Mouse (Mus musculus): ENCODE measurements around the gene Hist2h3b.
"Not testable (repeated sequence)": the region's sequence is repeated elsewhere in the genome, so short reads cannot be mapped to it uniquely, and the experiment has no call there.

Hist2h3b gene

DNA sequence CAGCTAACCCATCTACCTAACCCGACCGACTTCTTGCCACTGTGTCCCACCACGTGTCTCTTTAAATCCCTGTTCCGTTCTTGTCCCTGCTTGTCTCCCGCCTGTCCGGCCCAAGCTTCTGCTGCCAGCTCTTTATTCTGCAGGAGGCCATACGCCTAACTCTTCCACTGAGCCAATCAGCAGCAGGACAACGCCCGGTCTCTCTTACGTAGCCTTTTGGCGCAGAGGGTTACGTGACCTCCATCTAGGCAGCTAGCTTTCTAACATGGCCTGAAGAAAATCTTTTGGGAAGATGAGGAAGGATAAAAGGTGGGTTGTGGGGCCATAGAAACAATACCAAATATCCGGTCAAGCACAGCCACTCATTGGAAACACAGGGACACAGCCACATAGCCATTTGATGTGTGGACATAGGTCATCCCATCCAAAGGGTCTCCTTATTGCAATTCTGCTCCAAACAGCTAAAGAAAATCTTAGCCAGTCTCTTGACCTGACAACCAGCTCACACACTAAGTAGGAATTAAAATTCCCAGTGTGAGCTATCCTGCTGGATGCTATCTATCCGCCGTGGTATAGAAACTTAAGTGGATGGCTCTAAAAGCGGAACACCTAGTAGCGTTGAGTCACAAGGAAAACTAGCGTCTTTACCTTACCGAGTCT, 6.1 kb upstream of the Hist2h3b start:
- DNase-seq (ENCODE audit: low spot score) = peak; percentile 61

DNA sequence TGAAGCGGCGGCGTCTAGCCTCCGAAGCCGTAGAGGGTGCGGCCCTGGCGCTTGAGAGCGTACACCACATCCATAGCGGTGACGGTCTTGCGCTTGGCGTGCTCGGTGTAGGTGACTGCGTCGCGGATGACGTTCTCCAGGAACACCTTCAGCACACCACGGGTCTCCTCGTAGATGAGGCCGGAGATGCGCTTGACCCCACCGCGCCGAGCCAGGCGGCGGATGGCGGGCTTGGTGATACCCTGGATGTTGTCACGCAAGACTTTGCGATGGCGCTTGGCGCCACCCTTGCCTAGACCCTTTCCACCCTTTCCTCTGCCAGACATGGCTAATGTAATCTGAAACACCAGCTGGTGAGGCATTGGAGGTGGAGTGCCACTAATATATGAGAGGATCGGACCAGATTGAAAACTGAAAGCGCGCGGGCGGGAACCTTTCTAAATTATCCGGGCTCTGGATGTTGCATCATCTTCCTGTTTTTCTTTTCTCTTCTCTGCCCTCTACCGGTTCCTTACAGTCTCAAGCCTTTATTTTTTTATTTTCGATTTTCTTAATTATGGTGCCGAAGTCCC, 5.4 kb upstream of the Hist2h3b start, which contains the start of gene Hist2h4:
Hist2h4 (minus strand) TSS at position 333 of the 572 bp plus-strand sequence.
- DNase-seq (ENCODE audit: low spot score) = peak; percentile 96

DNA sequence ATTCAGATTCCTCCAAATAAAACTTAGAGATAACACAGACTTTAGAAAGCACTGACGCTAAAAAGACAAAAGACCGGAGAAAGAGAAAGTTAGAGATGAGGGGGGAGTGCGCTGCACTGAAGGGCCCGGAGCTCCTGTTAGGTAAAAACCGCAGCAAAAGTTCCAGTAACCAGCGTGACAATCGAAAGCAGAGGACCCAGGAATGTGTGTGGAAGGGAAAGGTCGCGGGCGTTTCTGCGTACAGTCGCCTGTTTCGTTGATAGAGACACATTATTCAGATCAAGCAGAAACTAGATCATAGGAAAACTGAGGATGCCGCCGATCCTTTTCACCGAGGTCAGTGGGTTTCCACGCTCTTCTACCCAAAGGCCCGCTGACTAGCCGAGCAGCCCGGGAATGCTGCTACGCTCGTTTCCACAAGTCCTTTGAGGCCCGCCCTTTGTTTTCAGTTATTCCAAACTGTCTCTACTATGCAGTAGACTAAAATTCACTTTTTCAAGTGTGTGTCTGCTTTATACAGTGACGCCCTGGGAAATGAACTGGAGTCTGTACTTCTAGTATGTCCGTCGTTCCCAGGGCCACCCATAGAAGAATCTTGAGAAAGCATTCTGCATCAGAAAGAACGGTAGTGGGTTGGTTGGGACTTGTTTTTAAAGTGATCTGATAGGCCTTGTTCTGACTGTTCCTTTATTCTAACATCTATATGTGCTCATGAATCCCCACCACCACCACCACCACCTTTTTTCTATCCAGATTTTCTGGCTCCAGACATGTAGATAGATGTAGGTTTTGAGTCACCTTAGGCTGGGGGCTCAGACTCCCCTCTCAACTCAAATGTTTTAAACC, 4.7 kb upstream of the Hist2h3b start:
- peak; percentile 42 for DNase-seq (ENCODE audit: low spot score)

DNA sequence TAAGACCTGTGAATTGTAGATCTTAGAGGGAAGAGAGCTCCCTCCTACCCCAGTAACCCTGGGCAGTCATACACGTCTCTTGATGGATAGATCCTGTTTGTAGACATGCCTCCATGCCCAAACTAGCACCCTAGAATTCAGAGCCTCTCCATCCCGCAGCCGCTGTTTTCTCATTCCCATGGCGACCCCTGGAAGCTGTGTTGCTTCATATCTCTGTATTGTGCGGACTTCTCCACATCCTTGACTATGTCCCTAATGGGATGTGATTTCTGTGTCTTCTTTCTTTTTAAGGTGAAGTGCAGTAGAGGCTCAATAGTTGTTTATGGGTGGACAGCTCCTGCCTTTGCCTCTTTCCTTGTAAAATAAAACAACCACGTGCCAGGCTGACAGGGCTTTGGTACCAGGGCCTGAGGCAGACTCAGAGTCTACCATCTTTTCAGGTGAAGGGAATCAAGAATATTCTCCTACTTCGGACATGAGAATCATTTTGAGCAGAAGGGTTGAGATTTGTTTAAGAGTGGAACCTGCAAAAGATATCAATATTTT, 4.0 kb upstream of the Hist2h3b start:
- DNase-seq (ENCODE audit: low spot score) = no peak

DNA sequence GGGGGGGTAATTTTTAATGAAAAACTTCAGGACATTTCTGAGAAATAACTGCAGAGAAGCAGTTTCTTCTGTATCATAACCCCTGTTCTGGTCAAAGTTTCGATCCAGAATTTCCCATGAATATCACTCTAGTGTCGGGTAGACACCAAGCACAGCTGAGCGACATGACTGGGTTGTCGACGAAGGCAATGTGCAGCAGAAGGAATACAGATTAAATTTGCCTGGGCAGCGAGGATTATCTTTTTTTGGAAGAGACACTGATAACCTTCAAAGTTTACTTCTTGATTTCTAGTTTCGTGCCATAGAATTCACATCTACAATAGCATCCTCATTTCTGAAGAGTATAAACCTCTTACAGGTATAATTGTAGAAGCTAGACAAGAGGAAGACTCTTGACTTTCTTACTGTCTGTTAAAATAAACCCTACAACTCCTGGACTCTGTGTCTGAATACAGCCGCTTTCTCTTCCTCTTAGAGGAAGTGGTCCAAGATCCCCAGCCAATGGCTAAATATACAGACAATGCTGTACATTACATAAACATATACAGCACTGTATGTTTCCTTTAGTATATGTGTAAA, 2.2 kb upstream of the Hist2h3b start:
- no peak for DNase-seq (ENCODE audit: low spot score)

DNA sequence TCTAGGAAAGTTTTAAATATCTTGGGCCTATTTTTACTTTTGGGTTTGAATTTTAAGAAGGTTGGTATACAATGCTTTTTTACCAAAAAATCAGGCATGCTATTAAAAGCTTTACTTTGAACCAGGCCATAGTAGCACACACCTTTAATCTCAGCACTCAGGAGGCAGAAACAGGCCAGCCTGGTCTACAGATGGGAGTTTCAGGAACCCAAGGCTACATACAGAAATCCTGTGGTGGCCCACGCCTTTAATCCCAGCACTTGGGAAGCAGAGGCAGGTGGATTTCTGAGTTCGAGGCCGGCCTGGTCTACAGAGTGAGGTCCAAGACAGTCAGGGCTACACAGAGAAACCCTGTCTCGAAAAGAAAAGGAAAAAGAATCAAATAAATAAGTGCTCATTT, 913 bp upstream of the Hist2h3b start:
- no peak for DNase-seq (ENCODE audit: low spot score)

DNA sequence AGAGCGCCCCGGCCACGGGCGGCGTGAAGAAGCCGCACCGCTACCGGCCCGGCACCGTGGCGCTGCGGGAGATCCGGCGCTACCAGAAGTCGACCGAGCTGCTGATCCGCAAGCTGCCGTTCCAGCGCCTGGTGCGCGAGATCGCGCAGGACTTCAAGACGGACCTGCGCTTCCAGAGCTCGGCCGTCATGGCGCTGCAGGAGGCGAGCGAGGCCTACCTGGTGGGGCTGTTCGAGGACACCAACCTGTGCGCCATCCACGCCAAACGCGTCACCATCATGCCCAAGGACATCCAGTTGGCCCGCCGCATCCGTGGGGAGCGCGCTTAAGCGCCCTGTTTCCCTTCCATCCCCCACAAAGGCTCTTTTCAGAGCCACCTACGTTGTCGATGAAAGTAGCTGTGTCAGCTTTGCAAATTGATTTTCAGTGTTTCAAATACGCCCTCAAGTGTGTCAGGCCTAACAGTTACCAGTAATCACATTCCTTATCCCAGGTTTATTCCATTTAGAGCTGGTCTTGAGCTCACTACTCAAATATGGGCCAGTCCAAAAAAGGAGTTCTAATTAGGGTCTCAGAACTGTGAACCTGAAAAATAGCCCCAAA, 423 bp downstream of the Hist2h3b start:
- not testable (repeated sequence) for DNase-seq (ENCODE audit: low spot score)

DNA sequence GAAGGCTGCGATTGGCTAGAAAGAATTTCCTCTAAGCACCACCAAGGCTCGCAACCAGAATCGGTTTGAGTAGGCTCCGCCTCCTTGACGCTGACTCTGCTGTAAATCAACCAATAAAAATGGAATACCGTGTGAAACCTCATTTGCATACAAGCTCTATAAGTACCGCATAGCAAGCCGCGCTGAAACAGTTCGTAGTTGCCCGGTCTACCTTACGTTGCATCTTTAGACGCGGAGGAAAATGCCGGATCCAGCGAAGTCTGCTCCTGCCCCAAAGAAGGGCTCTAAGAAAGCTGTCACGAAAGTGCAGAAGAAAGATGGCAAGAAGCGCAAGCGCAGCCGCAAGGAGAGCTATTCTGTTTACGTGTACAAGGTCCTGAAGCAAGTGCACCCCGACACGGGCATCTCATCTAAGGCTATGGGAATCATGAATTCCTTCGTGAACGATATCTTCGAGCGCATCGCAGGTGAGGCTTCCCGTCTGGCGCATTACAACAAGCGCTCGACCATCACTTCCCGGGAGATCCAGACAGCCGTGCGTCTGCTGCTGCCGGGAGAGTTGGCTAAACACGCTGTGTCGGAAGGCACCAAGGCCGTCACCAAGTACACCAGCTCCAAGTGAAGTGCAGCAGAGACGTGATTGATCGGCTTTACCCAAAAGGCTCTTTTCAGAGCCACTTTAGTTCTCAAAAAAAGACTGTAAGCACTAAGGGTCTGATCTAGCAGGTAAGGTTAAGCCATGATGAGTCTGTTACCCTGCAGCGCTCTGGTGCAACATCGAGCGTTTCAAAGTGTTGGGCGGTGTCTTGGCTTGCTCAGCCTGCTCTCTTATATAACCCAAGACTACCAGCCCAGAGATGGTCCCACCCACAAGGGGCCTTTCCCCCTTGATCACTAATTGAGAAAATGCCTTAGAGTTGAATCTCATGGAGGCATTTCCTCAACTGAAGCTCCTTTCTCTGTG, 1.3 kb downstream of the Hist2h3b start, which contains the start of gene Hist2h2bb:
Hist2h2bb (plus strand) TSS at position 242 of the 964 bp plus-strand sequence.
- peak; percentile 72 for DNase-seq (ENCODE audit: low spot score)

DNA sequence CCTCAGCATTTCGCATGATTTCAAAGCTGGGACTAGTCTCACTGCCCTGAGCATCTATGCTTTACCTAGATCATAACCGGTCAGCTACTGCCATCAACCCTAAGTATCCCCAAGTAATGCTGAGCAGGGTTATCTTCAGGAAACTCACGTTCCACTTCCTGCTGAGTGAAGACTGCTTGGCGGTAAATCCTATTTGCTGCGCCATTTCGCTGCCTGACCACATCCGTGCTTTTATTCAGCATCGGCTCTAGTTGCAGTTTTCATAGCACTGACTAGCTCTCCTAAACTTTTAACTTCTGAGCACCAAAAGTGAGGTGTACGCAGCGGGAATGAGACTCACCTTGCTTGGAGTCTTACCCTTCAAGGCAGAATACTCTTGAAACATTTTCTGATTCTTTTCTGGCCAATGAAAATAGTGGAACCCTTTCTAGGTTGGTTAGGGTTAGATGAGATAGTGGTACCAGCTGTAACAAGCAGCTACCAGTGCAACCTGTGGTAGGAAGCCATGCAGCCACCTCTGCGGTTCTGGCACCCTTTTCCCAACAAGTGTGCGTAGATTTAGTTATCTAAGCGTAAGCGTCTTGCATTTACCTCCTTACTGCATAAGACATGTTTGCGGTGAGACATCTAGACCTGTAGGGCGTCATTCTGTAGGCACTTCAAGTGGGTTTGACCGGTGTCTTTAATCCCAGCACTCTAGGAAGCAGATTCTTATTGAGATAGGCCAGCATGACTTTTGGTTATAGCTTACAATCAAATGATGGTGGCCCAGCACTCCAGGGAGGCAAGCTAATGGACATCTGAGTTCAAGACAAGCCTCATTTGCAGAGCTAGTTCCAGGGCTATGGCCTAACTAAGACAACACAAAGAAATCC, 5.4 kb downstream of the Hist2h3b start:
- DNase-seq (ENCODE audit: low spot score) = no peak

DNA sequence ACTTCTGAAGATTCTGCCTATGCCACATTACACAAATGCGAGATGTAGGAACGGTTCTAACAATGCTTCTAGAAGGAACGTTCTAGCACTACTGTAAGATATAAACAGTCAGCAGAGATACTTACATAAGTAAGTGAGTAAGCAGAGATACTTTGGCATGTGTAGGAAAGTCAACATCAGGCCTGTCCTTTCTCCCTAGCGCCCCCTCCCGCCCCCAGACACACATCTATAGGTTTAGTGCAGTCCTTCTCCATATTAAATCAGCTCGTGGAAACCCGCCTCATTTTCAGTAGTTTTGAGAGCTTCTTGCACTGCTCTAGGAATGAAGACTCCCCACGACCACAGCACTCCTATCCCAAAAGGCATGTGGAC, 9.0 kb downstream of the Hist2h3b start:
- no peak for DNase-seq (ENCODE audit: low spot score)

DNA sequence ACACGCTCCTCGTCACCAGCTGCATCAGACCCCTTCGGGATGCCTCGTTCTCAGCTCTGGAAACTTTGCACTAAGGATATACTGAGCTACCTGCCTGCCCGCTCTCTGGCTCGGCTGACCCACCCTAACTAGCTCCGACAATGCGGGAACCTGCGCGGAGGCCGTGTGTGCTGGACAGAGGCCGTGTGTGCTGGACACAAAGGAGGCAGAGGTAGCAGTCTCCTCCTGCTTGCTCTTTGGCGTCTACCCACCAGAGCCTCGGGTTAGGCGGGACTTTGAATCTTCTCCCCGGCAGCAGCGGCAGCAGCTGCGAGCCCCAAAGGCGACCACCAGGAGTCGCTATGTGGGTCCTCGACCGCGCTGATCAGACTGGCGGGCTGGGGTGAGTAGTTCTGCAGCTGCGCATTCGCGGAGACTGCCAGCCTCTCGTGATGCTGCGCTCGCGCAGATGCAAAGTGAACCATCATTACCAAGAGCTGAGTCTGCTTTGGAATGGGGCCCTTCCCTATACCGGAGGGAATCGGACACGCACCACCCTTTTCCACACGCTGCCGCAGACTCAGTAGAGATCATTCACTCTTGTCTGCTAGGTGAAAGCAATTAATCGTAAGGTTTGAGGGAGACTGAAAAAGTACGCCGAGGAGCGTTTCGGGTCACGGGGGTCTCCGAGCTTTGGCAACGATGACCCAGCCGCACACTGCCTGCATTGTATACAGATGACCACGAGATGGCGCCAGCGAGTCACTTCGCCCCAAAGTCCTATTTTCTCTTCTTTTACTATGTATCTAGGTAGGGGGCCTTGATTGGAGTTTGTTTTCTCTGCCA, 9.6 kb downstream of the Hist2h3b start:
- peak; percentile 89 for DNase-seq (ENCODE audit: low spot score)

DNA sequence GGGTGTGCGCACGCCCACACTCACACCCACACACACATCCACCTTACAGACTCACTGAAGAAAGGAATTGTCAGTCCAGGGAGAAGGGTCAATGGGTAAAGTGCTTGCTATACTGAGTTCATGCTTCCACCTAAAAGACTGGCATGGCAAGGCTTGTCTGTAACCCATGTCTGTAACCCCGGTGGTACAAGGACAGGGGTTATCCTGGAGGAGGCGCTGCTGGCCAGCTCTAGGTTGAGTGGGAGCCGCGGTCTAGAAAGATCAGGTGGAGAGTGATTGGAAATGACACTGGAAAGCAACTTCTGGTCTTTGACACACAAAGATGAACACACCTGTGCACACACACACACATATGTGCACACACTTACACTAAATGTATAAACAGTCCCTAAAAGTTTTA, 12.2 kb downstream of the Hist2h3b start:
- no peak for DNase-seq (ENCODE audit: low spot score)

DNA sequence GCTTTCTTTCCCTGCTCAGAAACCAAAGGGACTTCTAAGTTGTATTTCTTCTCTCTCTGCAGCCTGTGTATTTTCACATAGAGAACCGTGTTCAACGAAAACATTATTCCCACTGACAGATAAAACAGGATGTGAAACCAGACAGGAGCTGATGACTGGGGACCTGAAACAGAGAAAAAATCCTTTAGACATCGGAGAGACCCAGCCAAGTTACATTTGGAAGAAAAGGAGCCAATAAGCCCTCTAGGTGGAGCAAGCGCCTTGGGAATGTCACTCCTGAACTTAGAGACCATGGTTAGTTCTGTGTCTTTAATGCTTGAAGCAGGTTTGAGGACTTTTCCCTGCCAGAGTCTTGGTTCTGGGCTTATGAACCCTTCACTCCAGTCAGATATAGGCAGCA, 16.0 kb downstream of the Hist2h3b start:
- DNase-seq (ENCODE audit: low spot score) = no peak

DNA sequence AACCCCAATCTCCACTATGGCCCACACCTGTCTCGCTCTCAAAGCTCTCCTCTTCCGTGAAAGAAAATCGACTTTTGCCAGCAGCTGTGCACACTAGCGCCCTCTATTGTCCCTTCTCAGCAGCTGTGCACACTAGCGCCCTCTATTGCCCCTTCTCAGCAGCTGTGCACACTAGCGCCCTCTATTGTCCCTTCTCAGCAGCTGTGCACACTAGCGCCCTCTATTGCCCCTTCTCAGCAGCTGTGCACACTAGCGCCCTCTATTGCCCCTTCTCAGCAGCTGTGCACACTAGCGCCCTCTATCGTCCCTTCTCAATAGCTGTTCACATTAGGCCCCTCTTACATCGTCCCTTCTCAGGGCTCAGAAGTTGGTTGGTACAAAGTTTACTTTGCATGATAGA, 18.9 kb downstream of the Hist2h3b start:
- not testable (repeated sequence) for DNase-seq (ENCODE audit: low spot score)

DNA sequence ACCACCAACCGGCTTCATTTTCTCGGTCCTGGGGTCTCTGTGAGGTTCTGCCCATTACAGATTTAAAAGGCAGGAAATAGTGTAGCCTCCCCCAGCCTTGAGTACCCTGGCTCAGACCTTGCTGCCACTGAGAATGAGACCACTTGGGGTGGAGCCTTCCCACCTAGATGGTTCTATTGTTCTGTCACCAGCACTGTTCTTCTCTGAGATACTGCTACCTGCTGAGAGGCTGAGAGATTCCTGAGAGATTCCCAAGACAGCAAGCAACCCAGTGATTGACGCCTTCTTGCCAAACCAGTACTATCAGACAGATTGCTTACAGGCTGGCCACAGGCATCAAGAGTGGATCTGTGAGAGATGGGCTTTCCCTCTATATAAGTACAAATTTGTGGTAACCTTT, 20.7 kb downstream of the Hist2h3b start:
- DNase-seq (ENCODE audit: low spot score) = no peak

DNA sequence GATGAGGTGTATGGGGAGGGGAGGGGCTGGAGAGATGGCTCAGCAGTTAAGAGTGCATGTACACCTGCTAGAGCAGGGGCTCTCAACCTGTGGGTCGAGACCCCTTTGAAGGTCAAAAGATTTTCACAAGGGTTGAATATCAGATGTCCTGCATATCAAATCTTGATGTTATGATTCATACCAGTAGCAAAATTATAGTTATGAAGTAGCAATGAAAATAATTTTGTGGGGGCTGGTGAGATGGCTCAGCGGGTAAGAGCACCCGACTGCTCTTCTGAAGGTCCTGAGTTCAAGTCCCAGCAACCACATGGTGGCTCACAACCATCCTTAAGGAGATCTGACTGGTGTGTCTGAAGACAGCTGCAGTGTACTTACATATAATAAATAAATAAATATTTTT, 22.3 kb downstream of the Hist2h3b start:
- not testable (repeated sequence) for DNase-seq (ENCODE audit: low spot score)

DNA sequence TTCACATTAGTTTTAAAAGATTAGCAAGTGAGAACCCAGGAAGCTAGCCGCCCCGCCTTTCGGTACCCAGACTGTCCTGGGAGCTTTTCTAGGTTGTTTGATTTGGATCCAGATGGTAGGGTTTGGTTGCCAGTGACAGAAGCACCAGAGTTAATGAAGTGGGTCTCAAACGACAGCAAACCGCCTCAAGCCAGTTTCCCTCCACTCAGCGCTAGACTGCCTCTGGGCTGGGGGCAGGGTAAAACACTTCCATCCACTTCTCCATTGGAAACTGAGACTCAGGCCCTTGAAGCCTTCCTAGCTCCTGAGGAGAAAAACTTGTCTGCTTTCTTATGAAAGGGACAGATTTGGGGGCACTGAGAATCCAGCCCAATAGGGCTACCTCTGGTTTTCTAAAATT, 24.2 kb downstream of the Hist2h3b start:
- DNase-seq (ENCODE audit: low spot score) = no peak

DNA sequence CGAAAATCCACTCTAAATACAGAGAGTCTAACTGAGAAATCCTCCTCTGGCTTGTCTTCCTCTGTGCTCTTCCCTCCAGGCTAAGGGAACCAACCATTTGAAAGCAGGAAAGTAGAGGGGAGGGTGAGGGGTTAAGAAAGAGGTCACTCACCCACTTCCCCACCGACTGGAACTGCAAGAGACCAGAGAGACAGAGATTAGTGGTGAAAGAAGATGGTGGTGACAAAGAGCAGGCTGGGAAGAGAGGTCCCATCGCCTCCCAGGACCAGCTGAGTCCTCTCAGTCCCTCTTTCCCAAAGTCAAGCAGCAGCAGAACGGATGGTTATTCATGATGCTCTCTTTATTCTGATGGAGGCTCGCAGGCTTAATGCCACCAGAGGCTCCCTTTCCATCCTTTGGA, 24.9 kb downstream of the Hist2h3b start:
- no peak for DNase-seq (ENCODE audit: low spot score)

DNA sequence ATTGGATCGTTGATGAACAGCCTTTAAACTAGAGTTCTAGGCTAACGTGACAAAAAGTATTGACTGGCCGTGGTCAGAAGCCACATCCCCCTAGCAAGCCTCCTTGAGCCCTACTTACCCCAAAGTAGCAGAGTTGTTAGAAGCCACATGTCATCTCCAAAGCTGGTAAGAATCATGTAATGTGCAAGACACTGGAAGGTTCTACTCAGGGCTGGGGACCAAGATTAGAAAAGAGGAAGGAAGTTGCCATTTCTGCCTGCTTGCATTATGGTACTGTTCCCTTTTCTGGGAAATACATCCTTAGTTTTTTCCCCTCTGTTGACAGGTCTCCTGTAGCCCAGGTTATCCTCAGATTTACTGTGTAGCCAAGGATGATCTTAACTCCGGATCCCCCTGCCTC, 25.3 kb downstream of the Hist2h3b start, which contains the start of gene Fcgr1:
Fcgr1 (minus strand) TSS at position 183 of the 400 bp plus-strand sequence.
- DNase-seq (ENCODE audit: low spot score) = no peak

Data from ovary, postnatal 14 days (tissue).